Mouse (Mus musculus): ENCODE measurements around the gene Prr29. TPM values are rescaled to one million over a fixed set of nuclear protein-coding genes. Genes with fewer than 3 reads are reported as not detected.
"Not testable (repeated sequence)": the region's sequence is repeated elsewhere in the genome, so short reads cannot be mapped to it uniquely, and the experiment has no call there.

The Prr29 gene
- total RNA-seq, 2 experiments from 2014 or later = not detected

- ATAC-seq (replicated peaks; ENCODE audit: poor library complexity) = no peak
Observed at GRCm38 (mm10) chr11:106354181-106354580, 11.1 kb upstream of the Prr29 start.

- peak; percentile 66 for ATAC-seq (replicated peaks; ENCODE audit: poor library complexity)
Observed at GRCm38 (mm10) chr11:106355382-106356128, 9.7 kb upstream of the Prr29 start.

GRCm38 (mm10) chr11:106359350-106359749 lies 5.9 kb upstream of the Prr29 start:
- ATAC-seq (replicated peaks; ENCODE audit: poor library complexity) = peak; percentile 68

GRCm38 (mm10) chr11:106364712-106365111 lies 560 bp upstream of the Prr29 start:
- ATAC-seq (replicated peaks; ENCODE audit: poor library complexity) = peak; percentile 22; the same call in 1 of the 2 replicates

- peak; percentile 94 for ATAC-seq (replicated peaks; ENCODE audit: poor library complexity)
Observed at GRCm38 (mm10) chr11:106366316-106366715, 1.0 kb downstream of the Prr29 start.

- no peak for ATAC-seq (replicated peaks; ENCODE audit: poor library complexity)
Observed at GRCm38 (mm10) chr11:106373998-106374397, 8.7 kb downstream of the Prr29 start.

GRCm38 (mm10) chr11:106374559-106374958 lies 9.3 kb downstream of the Prr29 start:
- no peak for ATAC-seq (replicated peaks; ENCODE audit: poor library complexity)

- ATAC-seq (replicated peaks; ENCODE audit: poor library complexity) = no peak
Observed at GRCm38 (mm10) chr11:106374979-106375378, 9.7 kb downstream of the Prr29 start.

- ATAC-seq (replicated peaks; ENCODE audit: poor library complexity) = peak; percentile 35
Observed at GRCm38 (mm10) chr11:106381011-106381410, 15.7 kb downstream of the Prr29 start.

GRCm38 (mm10) chr11:106381883-106382282 lies 16.6 kb downstream of the Prr29 start:
- ATAC-seq (replicated peaks; ENCODE audit: poor library complexity) = no peak

- peak; percentile 57 for ATAC-seq (replicated peaks; ENCODE audit: poor library complexity)
Observed at GRCm38 (mm10) chr11:106382424-106382823, 17.2 kb downstream of the Prr29 start.

GRCm38 (mm10) chr11:106383051-106383790 lies 17.9 kb downstream of the Prr29 start:
- no peak for ATAC-seq (replicated peaks; ENCODE audit: poor library complexity)

- 0 out of 2 replicates have a peak, but pooled peaks have one; percentile 24 for ATAC-seq (replicated peaks; ENCODE audit: poor library complexity)
Observed at GRCm38 (mm10) chr11:106386409-106386808, 21.1 kb downstream of the Prr29 start.

GRCm38 (mm10) chr11:106387020-106387419 lies 21.7 kb downstream of the Prr29 start:
- ATAC-seq (replicated peaks; ENCODE audit: poor library complexity) = peak; percentile 33

- peak; percentile 59 for ATAC-seq (replicated peaks; ENCODE audit: poor library complexity)
Observed at GRCm38 (mm10) chr11:106387791-106388216, 22.5 kb downstream of the Prr29 start, which contains the start of gene Icam2. Icam2 (minus strand) TSS chr11:106388075.

GRCm38 (mm10) chr11:106389611-106390010 lies 24.3 kb downstream of the Prr29 start:
- no peak for ATAC-seq (replicated peaks; ENCODE audit: poor library complexity)

- ATAC-seq (replicated peaks; ENCODE audit: poor library complexity) = no peak
Observed at GRCm38 (mm10) chr11:106390757-106391156, 25.5 kb downstream of the Prr29 start.

- ATAC-seq (replicated peaks; ENCODE audit: poor library complexity) = peak; percentile 76
Observed at GRCm38 (mm10) chr11:106391546-106392188, 26.4 kb downstream of the Prr29 start.

- no peak for ATAC-seq (replicated peaks; ENCODE audit: poor library complexity)
Observed at GRCm38 (mm10) chr11:106392597-106393330, 27.5 kb downstream of the Prr29 start.

GRCm38 (mm10) chr11:106393331-106393616 lies 28.0 kb downstream of the Prr29 start:
- ATAC-seq (replicated peaks; ENCODE audit: poor library complexity) = no peak

GRCm38 (mm10) chr11:106394055-106394454 lies 28.8 kb downstream of the Prr29 start:
- ATAC-seq (replicated peaks; ENCODE audit: poor library complexity) = not testable (repeated sequence)

Data from megakaryocyte progenitor cell, adult 5-6 weeks (primary cell).